Mouse (Mus musculus) right cerebral cortex, postnatal 10 days (tissue): Measurements from ENCODE around the gene Spta1.

Experiments
- DNase-seq, 2 experiments: peaks; one replicate each; pipeline ENCODE4 v3.0.0; 2021; ENCODE audit warnings: low spot score in 2 of 2

The Spta1 gene

DNA sequence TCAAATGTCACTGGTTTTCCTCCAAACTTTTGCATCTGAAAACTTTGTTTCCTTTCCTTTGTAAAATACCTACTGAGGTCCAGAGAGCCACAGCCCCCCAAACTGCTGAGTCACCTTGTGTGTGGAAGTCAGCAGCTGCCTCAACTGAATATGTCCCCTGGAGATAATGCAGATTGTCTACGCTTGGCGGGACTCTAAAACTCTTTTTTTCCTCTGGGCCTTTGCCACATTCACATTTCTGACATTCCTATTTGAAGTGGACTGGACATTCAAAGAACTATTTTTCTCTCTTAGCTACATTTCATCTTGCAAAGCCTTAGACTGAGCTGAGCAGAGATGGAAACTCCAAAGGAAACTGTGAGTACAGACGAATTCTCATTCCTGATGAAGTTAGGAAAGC is at the start of gene Spta1:
Gene Spta1, plus strand, starts transcription at position 172 of the 400 bp plus-strand sequence.
- DNase-seq, result no peak

DNA sequence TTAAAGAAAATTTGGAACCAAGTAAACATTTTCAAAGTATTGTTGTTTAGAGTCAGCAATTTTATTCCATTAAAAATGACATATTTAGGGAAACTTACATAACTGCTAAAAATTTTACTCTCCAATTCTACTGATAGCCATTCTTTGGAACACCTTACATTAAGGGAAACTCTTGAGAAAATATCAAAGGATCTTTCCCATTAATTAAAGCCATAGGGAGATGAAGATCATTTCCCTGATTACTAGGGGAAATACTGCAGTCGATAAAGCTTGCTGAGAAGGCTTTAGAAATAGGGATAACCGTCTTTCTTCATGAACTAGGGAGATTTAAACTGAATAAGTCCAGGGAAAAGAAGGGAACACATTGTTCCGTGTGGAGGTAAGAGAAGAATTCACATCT is 41.4 kb upstream of the Spta1 start, which contains the start of gene Olfr424:
Gene Olfr424, plus strand, starts transcription at position 301 of the 400 bp plus-strand sequence.
- DNase-seq, result no peak

DNA sequence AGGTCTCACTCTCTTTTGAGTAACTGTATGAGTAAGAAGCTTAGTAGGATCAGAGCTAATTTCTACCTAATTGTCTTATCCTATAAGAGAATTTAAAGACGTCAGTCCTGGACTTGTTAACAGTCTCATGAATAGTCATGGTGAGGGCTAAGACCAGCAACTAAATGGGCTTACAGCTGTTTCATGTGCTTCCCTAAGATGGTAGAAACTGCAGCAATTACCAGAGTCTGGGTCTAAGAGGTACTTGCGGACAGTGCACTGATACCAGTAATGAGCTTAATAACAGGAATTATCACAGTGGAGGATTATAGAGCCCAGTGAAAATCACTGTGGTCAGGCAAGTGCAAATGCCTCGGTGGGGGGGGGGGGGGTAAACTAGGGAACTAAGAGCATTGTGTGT is 40.6 kb upstream of the Spta1 start:
- DNase-seq, result no peak

DNA sequence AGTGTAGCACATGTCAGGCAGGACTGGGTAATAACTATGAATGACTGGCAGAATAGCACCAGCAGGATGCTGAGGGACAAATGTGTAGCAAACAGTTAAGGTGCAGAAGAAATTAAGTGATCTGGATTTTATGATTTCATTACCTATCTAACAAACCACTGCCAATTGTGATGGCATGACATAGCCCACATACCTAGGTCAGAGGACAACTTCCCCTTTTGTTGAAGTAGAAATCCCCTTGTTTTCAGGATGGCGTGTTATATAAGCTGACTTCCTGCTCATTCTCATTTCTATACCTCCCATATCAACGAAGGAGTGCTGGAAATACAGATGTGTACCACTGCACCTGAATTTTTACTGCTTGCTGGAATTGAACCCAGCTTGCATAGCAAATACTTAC is 31.2 kb upstream of the Spta1 start:
- no peak for DNase-seq

DNA sequence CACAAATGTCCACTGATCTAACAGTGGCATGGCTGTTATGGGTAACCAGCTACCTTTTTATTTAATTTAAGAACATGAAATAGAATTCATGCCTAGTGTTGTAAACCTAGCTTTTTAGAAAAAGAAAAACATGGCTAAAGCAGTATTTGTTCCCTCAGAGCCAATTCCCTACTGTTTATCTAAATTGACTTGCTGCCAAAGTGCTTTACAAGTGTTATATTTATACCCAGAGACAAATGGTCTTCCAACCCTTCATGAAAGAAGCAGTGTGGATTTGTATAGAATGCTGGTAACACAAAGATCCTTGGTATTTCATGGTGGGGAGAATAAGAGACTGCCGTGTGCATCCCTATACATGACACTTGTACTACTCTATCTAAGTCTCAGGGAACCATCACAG is 25.9 kb upstream of the Spta1 start:
- DNase-seq, result no peak

DNA sequence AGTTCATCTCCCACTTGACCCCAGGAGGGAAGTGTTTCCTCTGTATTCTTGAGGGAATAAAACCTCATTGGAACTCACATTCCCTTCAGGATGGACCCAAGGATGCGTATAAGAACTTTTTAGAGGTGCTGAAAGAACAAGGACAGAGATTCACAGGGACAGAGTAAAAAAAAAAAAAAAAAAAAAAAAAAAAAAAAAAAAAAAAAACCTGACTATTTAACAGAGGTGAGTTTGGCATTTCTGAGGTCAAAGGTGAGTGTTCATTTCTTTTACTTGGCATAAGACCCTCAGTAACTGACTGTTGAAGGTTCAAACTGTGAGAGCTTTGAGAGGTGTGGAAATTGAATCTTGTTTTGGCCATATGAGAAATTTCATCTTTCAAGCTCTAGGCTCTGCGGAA is 23.3 kb upstream of the Spta1 start:
- DNase-seq, result no peak

DNA sequence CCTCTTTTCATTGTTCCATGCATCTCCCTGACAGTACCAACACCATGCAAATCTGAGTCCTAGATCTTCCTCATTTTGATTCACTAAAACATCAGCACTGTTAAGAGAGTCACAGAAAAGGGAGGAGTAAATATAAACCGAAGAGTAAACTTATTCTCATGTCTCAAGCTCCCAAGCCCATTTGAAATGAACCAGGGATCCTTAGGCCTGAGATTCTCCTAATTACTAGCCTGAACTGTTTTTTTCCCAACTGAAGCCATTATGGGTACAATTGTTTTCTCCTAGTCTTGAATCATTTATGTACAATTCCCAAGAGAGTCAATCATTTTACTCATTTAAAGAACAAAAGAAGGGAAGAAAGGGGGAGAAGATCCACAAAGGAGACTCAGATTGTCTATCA is 17.2 kb upstream of the Spta1 start, which contains the start of gene Olfr420:
Gene Olfr420, plus strand, starts transcription at position 301 of the 400 bp plus-strand sequence.
- DNase-seq, result no peak

DNA sequence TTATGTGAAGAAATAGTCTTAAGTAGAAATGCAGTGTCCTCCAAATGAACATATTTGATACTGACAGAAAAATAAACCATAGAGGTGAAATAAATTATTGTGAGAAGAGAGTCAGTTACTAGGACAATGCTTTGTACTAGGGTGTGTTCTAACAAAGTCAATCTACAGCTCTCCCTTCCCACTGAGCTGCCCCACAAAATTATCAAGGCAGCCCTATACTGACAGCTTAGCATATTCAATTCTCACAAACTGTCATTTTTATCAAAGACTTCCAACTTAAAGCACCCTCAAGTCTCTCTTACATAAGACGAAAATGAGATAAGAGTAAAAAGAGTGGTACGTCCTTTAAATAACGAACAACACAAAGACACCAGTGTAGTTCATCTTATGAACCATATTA is 15.0 kb upstream of the Spta1 start:
- no peak for DNase-seq

DNA sequence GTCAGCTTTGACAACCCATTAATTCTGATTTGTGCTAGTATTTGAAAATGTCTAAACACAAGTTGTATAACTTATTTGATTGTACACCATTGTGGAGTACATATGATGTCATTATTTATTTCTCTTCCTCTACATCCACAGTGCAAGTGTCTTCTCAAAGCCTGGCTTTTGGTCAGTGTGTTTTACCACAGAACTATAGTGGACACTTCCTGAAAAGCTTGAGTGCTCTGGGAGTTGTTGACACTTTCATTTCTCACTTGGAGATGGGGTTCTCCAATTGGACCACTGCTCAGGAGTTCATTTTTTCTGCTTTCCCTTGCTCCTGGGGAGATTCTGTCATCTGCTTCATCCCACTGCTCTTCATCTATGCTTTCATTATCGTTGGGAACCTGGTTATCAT is 14.1 kb upstream of the Spta1 start:
- no peak for DNase-seq

DNA sequence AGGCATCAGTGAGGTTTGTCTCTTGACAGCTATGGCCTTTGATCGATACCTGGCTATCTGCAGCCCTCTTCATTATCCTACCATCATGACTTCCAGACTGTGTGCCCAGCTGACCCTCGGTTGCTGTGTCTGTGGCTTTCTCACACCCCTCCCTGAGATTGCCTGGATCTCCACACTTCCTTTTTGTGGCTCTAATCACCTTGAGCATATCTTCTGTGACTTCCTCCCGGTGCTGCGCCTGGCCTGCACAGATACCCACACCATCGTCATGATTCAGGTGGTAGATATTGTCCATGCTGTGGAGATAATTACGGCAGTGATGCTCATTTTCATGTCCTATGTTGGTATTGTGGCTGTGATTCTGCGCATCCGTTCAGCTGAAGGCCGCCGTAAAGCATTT is 13.5 kb upstream of the Spta1 start:
- DNase-seq, result no peak

DNA sequence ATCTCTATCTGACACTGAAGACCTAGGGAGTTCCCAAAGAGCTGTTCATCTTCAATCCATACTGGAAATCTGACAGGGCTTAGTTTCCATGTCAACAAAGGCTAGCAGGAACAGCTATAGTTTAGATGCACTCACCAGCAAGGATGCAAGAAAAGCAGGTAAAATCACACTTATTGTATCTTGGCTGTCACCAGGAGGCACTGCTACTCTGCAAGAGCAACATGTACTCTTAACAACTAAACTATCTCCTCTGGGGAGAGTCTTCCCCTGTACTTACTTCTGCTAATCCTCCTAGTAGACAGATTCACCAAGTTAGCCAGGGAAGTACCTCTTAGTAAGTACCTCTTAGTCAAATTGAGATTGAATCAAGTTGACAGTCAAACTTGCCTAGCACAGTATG is 3.6 kb upstream of the Spta1 start:
- DNase-seq, result no peak

DNA sequence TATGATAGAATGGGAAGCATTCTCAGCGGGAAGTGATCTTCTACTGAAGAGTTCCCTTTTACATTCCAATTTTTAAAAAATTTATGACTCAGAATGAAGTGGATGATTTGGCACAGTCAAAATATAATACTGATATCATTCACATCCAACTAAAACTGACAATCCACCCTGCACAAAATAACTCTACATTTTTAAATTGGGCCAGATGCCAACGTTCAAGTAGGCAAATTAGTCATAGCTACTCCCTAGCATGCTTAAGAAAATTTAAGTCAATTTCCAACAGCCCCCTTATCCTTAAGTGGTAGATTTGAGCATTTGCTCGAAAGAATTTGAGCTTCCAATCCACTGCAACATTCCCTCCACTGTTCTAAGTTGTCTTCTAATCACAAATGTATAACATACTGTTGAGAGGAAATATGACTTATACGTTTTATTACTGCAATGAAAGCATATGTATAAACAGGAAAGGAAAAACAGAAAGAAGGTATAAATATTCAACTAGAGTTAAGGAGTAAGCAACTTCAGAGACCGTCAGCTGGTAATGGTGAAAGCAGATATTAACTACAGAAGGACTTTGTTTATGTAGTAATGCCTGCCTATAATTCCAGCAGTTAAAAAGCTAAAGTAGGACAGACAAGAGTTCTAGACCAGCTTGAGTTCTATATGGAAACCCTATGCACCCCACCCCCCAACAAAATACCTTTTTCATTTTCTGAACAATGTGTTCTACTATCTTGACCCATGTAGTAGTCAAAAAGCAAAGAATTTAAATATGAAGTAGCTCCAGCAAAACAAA is 1.7 kb upstream of the Spta1 start:
- no peak for DNase-seq

DNA sequence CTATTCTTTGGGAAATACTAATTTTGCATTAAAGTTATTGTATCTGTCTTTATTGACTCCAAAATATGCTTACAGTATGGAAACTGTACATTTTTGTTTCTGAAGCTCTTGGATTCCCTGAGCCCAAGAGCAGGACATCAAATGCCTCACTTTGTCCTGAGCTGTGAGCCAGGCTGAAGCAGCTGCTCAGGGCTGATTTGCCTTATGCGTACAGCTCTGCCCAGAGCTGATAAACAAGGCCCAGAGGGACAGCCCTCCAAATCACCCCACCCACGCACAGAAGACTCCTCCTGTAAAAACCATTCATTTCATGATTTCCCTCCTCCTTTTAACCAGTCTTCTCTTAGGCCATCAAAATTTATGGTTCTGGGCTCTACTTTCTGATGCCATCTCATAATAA is 1.0 kb upstream of the Spta1 start:
- no peak for DNase-seq

DNA sequence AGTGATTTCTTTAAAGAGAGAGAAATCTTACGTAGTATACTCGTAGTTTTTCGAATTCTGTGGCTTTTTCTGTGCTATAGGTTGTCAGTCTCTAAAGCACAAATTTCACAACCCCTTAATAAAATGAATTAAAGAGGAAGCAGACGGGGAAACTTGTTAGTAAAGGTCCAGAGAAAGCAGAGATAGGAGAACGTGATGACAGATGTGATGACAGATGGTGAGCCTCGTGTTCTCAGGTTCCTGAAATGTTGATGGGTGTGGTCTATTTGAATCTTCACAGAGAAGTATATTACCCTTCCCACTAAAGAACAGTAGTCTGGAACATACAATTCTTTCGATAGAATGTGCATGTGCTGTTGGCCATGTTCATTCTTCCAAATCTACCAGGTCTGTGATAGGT is 32.1 kb downstream of the Spta1 start:
- DNase-seq, result no peak

DNA sequence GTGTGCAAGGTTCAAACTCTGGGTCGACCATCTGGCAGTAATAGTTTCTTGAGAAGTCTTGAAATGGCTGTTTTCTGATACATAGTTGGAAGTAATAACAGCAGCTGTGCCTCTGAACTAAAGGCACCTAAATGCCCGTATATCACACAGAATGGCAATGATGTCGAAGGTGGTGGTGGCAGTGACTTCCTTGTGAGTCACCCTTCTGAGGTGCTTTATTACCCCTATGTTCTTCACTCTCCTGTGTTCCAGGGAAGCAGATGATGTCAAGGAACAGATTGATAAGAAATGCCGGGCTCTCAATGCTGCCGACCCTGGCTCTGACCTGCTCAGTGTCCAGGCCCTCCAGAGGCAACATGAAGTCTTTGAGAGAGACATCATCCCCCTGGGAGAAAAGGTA is 39.7 kb downstream of the Spta1 start:
- no peak for DNase-seq

DNA sequence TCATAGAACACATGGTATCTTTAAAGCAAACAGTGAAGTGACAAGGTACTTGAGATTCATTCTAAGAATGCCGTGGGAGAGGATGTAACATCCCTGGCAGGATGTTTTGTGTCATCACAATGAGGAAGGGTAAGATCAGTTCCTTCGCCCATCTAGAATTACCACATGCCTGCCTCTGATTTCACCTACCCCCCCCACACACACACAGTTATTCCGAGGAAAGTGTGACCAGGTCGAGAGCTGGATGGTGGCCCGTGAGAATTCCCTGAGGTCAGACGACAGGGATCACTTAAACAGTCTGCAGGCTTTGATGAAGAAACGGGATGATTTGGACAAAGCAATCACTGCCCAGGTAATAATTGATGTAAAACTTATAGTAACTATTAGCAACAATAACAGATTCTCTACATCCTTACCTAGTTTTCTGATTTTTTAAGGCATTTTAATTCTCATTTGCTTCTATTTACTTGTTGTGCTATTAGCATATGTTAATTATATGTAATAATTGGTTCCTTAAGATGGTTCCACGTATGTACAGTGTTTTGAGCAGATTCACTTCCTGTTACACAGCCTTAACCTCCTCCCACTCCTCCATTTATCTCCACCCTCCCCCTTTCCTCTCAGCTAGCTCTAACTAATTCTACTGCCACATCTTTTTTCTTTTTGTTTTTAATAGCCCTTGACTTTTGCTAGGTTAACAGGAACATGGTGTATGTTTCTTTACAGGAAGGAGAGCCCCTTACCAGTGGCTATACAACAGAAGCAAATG is 42.9 kb downstream of the Spta1 start:
- DNase-seq, result no peak

DNA sequence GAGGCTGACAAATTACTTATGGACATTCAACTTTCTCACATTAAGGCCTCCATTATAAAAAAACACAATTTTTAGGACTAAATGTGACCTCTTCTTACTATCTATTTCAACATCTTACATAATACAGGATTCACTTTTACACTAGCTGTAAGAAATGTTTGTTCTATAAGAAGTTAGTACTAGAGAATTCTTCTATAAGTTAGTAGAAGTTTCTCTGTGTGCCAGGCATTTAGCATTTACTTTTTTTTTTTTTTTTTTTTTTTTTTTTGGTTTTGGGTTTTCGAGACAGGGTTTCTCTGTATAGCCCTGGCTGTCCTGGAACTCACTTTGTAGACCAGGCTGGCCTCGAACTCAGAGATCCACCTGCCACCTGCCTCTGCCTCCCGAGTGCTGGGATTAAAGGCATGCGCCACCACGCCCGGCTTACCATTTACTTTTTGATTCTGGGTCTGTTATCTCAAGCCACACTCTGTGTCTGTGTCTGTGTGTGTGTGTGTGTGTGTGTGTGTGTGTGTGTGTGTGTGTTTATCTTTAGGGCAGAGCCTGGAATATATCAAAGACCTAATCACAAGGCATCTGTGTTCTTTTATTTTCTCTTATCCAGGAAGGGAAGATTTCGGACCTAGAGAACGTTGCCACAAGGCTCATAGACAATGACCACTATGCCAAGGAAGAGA is 44.1 kb downstream of the Spta1 start:
- DNase-seq, result no peak

DNA sequence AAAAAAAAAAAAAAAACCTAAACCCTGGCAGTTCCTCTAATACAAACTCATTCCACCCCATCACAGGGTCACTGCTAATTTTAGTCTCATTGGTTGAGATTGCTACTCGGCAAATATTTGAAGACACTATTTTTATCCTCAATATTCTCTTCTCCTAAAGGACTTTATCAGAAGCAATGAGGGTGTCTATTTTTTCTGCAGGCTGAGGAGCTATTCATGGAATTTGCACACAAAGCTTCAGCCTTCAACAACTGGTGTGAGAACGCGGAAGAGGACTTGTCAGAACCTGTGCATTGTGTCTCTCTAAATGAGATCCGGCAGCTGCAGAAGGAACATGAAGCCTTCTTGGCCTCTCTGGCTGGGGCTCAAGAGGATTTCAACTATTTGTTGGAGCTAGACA is 67.3 kb downstream of the Spta1 start:
- no peak for DNase-seq

DNA sequence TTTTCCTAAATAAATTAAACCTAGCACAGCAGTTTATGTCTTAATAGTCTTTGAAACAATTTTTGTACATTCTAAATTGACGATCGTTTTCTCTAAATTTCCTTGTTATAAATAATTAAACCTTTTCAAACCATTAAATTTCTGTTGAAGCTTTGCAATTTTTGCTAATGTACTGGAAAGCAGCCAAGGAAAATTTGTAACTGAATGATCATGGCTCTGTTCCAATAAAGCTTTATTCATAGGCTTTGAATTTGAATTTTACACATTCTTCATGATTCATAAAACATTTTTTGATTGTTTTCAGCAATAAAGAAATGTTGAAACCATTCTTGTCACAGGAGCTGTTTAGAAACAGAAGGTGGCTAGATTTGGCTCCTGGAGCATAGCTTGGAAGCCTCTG is 72.0 kb downstream of the Spta1 start:
- DNase-seq, result no peak

DNA sequence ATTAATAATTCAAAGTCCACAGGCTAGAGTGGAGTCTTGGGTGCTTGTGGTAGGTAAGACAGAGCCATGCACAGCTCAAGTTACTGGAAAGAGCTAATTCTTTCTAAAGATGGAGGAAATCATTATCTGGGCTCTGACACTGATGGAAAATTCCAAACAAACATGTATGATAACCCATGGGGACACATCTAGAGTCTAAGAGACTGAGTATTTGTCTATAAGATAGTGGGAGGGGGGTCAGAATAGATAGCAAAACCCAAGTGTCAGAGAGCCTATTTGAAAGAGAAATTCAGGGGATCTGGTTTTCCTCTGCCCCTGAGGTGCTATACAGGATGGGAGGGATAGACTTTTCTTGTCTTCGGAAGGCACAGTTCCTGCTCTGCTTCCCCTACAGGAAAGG is 73.5 kb downstream of the Spta1 start:
- no peak for DNase-seq

DNA sequence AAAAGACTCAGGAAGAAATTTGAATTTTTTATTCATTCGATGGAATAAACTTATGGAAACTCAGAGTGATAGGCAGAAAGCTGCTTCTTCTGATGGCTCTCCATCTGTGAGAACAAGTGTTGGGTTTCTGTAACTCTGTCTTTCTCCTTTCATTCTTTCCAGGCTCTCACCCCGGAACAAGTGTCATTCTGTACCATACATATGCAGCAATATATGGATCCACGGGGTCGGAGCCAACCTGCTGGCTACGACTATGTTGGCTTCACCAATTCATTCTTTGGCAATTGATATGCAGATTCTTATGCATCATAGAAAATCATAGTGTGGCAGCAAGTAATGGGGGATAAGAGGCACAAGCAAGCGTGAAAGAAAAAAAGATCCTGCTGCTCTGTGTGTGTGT is 74.6 kb downstream of the Spta1 start:
- no peak for DNase-seq

DNA sequence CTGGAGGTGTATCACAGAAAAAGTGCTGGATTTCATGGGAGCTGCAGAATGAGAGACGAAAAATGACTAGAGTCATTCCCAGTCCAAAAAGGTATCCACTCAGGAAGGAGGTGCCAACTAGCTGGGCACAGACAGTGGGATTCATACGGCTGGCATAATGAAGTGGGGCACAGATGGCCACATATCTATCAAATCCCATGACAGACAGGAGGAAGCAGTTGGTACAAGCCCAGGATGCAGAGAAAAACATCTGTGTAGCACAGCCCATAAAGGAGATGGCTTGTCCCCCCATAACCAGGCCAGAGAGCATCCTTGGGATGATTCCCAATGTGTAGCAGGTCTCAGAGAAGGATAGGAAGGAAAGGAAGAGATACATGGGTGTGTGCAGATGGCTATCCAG is 77.8 kb downstream of the Spta1 start:
- peak in 1 of 2 experiments; percentile 20 for DNase-seq

DNA sequence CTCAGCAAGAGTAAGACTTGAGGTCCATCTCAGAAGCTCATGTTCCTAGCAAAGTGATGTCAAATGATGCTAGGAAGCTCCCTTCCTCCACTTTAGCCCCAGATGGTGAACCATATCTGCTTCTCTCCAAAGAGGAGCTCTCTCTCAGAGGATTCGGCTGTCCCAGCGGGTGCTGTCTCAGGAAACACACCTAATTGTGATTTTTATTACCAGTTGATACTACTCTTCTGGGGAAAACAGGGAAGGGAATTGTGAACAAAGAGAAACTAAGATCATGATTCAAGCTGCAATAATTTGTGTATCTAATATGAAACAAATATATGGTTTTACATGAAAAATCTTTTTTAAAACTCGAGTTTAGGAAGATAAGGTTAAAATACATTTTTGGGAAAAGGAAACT is 79.4 kb downstream of the Spta1 start, which contains the start of gene Olfr419:
Gene Olfr419, minus strand, starts transcription at position 101 of the 400 bp plus-strand sequence.
- no peak for DNase-seq
